Mouse (Mus musculus) liver, embryonic 15.5 days (tissue): ENCODE data around the gene Farsa. TPM values are rescaled to one million over a fixed set of nuclear protein-coding genes. Genes with fewer than 3 reads are reported as not detected.
A peak's percentile ranks its signal among the peaks of the same experiment; 100 is the strongest.

Experiments
- ATAC-seq: fragments of 200-750 bp; cut with Nextera tagmentation; 2 replicates; pipeline ENCODE4 v1.8.0; 2017; ENCODE audit warnings: moderate number of reproducible peaks, mild to moderate bottlenecking, moderate library complexity; ENCODE audit not compliant: insufficient read depth
- H3K27ac ChIP-seq: fragments of 300-500 bp; sonication (generic); replicated peaks from 2 replicates; pipeline ENCODE4 v1.5.1; 2015; ENCODE audit warnings: mild to moderate bottlenecking, inconsistent platforms
- H3K27me3 ChIP-seq: fragments of 300-500 bp; sonication (generic); 2 replicates; pipeline ENCODE4 v1.6.1; 2015; ENCODE audit warnings: mild to moderate bottlenecking, inconsistent platforms
- H3K36me3 ChIP-seq: fragments of 300-500 bp; sonication (generic); replicated peaks from 2 replicates; pipeline ENCODE4 v1.6.1; 2015; ENCODE audit warnings: moderate library complexity, mild to moderate bottlenecking, inconsistent platforms
- H3K4me1 ChIP-seq: fragments of 300-500 bp; sonication (generic); replicated peaks from 2 replicates; pipeline ENCODE4 v1.6.1; 2015; ENCODE audit warnings: inconsistent platforms
- H3K4me2 ChIP-seq: fragments of 300-500 bp; sonication (generic); 2 replicates; pipeline ENCODE4 v1.6.1; 2015; ENCODE audit warnings: moderate library complexity, mild to moderate bottlenecking, inconsistent platforms
- H3K4me3 ChIP-seq: fragments of 300-500 bp; sonication (generic); replicated peaks from 2 replicates; pipeline ENCODE4 v1.5.1; 2015; ENCODE audit warnings: mild to moderate bottlenecking, inconsistent platforms
- H3K9ac ChIP-seq: fragments of 300-500 bp; sonication (generic); 2 replicates; pipeline ENCODE4 v1.6.1; 2015; ENCODE audit warnings: moderate library complexity, mild to moderate bottlenecking, inconsistent platforms
- H3K9me3 ChIP-seq: fragments of 300-500 bp; sonication (generic); replicated peaks from 2 replicates; pipeline ENCODE4 v1.6.1; 2016; ENCODE audit warnings: inconsistent platforms
- WGBS: fragments of 180-500 bp; shearing (Covaris S2); methylation state at CpG from one replicate; pipeline ENCODE4 v1.1.7; 2015; ENCODE audit warnings: mixed read lengths; ENCODE audit not compliant: insufficient replicate concordance; 5-methylcytosine and 5-hydroxymethylcytosine counted together
- polyA plus RNA-seq: library from polyadenylated mRNA; unstranded; fragments of >200 nt; fragmentation: Nextera tagmentation; extraction: Ambion mirVana; gene quantifications from 2 replicates; pipeline ENCODE4 v1.2.1, GENCODE M21; 2015

Gene Farsa
- polyA plus RNA-seq, 1 experiment from 2014 or later = 58.8 TPM

GRCm38 (mm10) chr8:84884728-84885127 lies 27.9 kb downstream of the Farsa start:
- no peaks in the 10 kb centered on the region for H3K9me3 ChIP-seq
- H3K9ac ChIP-seq = no peak overlapping the region
- ATAC-seq = no peak
- H3K4me1 ChIP-seq = peaks cover 14% of the 10 kb centered on the region
- H3K27me3 ChIP-seq = no peaks in the 10 kb centered on the region
- peaks cover 56% of the 10 kb centered on the region for H3K36me3 ChIP-seq
- H3K27ac ChIP-seq = no peak overlapping the region; the same call in 1 of the 2 replicates
- H3K4me3 ChIP-seq = no peak overlapping the region
- WGBS = 47% methylated on average over 4 of the region's 4 CpGs
- H3K4me2 ChIP-seq = no peak overlapping the region

GRCm38 (mm10) chr8:84888280-84888679 lies 31.5 kb downstream of the Farsa start:
- ATAC-seq = no peak
- Histone ChIP-seq H3K4me2 (no peak overlapping the region), H3K4me3 (no peak overlapping the region), H3K9ac (no peak overlapping the region), H3K27ac (no peak overlapping the region), H3K9me3 (no peaks in the 10 kb centered on the region), H3K36me3 (peaks cover 72% of the 10 kb centered on the region), H3K4me1 (peaks cover 34% of the 10 kb centered on the region), H3K27me3 (no peaks in the 10 kb centered on the region)
- 79% methylated on average over 3 of the region's 3 CpGs for WGBS

DNA sequence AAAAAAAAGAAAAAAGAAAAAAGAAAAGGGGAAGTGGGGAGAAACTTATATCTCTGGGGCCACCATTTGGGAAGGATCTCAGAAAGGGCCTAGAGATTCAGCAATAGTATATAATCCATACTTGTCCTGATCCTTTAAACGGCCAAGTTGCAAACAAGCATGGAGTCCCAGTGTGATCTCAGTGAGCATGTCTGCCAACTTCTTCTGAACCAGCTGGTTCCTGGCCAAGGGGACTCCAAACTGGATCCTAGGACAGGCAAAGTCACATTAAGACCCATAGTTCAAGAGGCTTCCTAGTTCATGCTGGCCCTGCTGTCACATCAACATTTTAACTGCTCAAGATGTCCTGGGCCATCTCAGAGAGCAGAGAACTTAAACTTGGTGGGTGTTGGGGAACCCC lies 32.4 kb downstream of the Farsa start:
- H3K27me3 ChIP-seq = no peaks in the 10 kb centered on the region
- ATAC-seq = no peak
- H3K4me1 ChIP-seq = peaks cover 41% of the 10 kb centered on the region
- H3K4me3 ChIP-seq = no peak overlapping the region
- H3K27ac ChIP-seq = peak overlapping the region; percentile 35; the same call in 1 of the 2 replicates
- WGBS = 82% methylated on average over 1 of the region's 1 CpGs
- no peak overlapping the region for H3K4me2 ChIP-seq
- H3K9ac ChIP-seq = no peak overlapping the region
- H3K36me3 ChIP-seq = peaks cover 70% of the 10 kb centered on the region
- no peaks in the 10 kb centered on the region for H3K9me3 ChIP-seq

- H3K27me3 ChIP-seq = no peaks in the 10 kb centered on the region
- ATAC-seq = peak; percentile 41
- H3K27ac ChIP-seq = peak overlapping the region; percentile 89
- peaks cover 47% of the 10 kb centered on the region for H3K4me1 ChIP-seq
- H3K4me3 ChIP-seq = peak overlapping the region; percentile 85
- WGBS = 13% methylated on average over 31 of the region's 31 CpGs
- no peaks in the 10 kb centered on the region for H3K9me3 ChIP-seq
- H3K9ac ChIP-seq = peak overlapping the region; percentile 85
- H3K4me2 ChIP-seq = peak overlapping the region; percentile 95
- peaks cover 32% of the 10 kb centered on the region for H3K36me3 ChIP-seq
Observed at GRCm38 (mm10) chr8:84892993-84893708, 36.4 kb downstream of the Farsa start.

DNA sequence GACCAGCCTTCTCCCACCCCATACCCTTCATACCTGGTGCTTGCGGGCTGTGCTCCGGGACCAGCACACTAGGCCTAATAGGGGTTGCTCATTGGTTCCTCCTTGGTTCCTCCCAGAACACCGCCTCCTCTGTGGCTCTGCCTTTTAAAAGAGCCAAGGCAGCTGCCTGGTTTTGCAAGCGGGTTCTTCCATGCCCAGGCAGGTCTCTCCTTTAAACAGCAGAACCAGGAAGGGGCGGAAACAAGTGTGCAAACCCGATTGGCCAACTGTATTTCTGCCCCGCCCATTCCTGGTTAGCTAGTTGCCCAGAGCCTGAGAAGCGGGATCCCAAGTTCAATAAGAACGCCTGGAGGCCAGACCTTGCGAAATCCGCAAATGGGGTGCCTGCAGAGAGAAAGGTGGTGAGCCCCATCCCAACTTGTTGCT lies 36.9 kb downstream of the Farsa start, which contains the start of gene Gcdh:
Gene Gcdh, minus strand, starts transcription at position 213 of the 426 bp plus-strand sequence.
- Histone ChIP-seq H3K36me3 (peaks cover 26% of the 10 kb centered on the region), H3K4me2 (peak within 1 kb of the TSS; percentile 95), H3K4me1 (peaks cover 51% of the 10 kb centered on the region), H3K27me3 (no peaks in the 10 kb centered on the region), H3K9me3 (no peaks in the 10 kb centered on the region), H3K27ac (peak within 1 kb of the TSS; percentile 89), H3K4me3 (peak within 1 kb of the TSS; percentile 85), H3K9ac (peak within 1 kb of the TSS; percentile 85)
- under 1% methylated on average over 11 of the region's 11 CpGs for WGBS
- ATAC-seq = peak; percentile 97

DNA sequence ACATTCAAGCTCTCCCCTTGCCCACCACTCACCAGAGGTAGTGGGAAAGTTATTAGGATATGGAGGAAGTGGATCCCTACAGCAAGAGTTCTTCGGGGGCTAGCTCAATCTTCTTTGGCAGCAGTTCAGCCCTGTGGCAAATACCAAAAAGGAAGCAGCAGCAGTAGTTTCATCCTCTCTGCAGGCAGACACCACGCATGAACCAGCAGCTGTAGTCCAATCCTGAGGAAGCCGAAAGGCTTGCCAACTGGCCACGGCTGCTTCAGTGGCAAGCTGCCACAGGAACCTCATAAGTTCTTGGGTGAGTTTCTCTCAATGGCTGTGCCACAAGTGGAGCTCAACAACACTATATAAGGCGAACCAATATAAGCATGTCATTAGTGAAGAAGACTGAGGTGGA lies 39.2 kb downstream of the Farsa start:
- no peak overlapping the region for H3K9ac ChIP-seq
- peaks cover 10% of the 10 kb centered on the region for H3K36me3 ChIP-seq
- peaks cover 74% of the 10 kb centered on the region for H3K4me1 ChIP-seq
- no peaks in the 10 kb centered on the region for H3K9me3 ChIP-seq
- WGBS = 81% methylated on average over 5 of the region's 5 CpGs
- no peaks in the 10 kb centered on the region for H3K27me3 ChIP-seq
- H3K27ac ChIP-seq = no peak overlapping the region
- no peak overlapping the region for H3K4me3 ChIP-seq
- no peak for ATAC-seq
- no peak overlapping the region for H3K4me2 ChIP-seq

DNA sequence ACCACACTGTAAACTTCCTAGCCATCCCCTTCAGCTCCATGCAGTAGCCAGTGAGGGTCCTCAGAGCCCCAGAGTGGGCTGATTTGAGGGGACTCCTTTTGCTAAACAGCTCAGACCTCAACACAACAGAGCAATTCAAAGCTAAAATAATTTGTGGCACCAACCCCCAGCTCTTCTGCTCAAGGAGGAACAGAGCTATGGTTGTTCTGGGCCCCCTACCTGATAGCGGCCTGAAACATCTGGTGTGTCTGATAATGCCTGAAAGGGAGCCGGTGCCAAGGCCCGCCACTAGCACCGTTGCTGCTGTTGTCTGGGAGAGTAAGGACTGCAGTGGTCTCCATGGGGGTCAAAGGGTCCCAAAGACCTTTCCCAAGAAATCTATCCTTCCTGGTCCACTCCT lies 44.3 kb downstream of the Farsa start:
- no peaks in the 10 kb centered on the region for H3K9me3 ChIP-seq
- H3K9ac ChIP-seq = peak overlapping the region; percentile 97
- peaks cover 27% of the 10 kb centered on the region for H3K36me3 ChIP-seq
- H3K4me1 ChIP-seq = peaks cover 65% of the 10 kb centered on the region
- H3K27me3 ChIP-seq = no peaks in the 10 kb centered on the region
- peak overlapping the region; percentile 92 for H3K4me2 ChIP-seq
- peak overlapping the region; percentile 88 for H3K4me3 ChIP-seq
- ATAC-seq = peak; percentile 81
- H3K27ac ChIP-seq = peak overlapping the region; percentile 99
- WGBS = 11% methylated on average over 4 of the region's 4 CpGs

DNA sequence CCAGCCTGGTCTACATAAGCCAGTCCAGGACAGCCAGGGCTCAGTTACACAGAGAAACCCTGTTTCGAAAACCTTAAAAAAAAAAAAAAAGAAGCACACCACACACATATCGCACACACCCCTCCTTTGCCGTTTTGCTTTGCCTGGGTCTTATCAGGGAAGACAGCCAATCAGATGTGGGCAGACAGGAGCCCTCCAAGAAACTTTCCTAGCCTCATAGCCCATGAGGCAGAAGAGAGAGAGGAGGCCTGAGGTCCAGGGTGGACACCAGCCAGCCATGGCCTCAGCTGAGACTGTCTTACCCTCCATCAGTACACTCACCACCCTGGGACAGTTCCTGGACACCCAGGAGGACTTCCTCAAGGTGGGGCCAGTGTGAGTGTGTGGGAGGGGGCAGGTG lies 45.0 kb downstream of the Farsa start, which contains the start of gene Klf1:
Gene Klf1, plus strand, starts transcription at position 177 of the 400 bp plus-strand sequence.
- no peaks in the 10 kb centered on the region for H3K27me3 ChIP-seq
- ATAC-seq = peak; percentile 66
- peaks cover 34% of the 10 kb centered on the region for H3K36me3 ChIP-seq
- H3K27ac ChIP-seq = peak within 1 kb of the TSS; percentile 99
- 16% methylated on average over 3 of the region's 3 CpGs for WGBS
- peak within 1 kb of the TSS; percentile 97 for H3K9ac ChIP-seq
- H3K4me2 ChIP-seq = peak within 1 kb of the TSS; percentile 92
- H3K9me3 ChIP-seq = no peaks in the 10 kb centered on the region
- H3K4me3 ChIP-seq = peak within 1 kb of the TSS; percentile 88
- H3K4me1 ChIP-seq = peaks cover 72% of the 10 kb centered on the region

DNA sequence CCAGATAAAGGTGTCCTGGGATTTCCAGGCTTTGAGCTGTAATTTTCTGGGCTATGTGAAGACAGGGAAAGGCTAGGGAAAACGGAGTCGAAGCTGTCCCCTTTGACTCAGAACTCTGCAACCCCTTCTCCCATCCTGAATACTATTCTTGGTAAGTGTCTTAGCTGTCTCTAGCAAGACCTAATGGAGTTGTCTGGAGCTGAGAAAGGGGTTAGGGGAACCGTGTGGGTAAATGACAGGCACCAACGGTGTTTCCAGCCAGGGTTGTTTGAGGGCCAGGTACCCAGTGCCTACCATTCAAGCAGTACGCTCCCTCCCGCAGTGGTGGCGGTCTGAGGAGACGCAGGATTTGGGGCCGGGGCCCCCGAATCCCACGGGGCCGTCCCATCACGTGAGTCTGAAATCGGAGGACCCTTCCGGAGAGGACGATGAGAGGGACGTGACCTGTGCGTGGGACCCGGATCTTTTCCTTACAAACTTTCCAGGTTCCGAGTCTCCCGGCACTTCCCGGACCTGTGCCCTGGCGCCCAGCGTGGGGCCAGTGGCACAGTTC lies 45.7 kb downstream of the Farsa start:
- Histone ChIP-seq H3K9me3 (no peaks in the 10 kb centered on the region), H3K4me3 (peak overlapping the region; percentile 88), H3K4me1 (peaks cover 76% of the 10 kb centered on the region), H3K9ac (peak overlapping the region; percentile 97), H3K4me2 (peak overlapping the region; percentile 92), H3K27ac (peak overlapping the region; percentile 99), H3K36me3 (peaks cover 41% of the 10 kb centered on the region), H3K27me3 (no peaks in the 10 kb centered on the region)
- WGBS = 1% methylated on average over 24 of the region's 24 CpGs
- ATAC-seq = no peak

DNA sequence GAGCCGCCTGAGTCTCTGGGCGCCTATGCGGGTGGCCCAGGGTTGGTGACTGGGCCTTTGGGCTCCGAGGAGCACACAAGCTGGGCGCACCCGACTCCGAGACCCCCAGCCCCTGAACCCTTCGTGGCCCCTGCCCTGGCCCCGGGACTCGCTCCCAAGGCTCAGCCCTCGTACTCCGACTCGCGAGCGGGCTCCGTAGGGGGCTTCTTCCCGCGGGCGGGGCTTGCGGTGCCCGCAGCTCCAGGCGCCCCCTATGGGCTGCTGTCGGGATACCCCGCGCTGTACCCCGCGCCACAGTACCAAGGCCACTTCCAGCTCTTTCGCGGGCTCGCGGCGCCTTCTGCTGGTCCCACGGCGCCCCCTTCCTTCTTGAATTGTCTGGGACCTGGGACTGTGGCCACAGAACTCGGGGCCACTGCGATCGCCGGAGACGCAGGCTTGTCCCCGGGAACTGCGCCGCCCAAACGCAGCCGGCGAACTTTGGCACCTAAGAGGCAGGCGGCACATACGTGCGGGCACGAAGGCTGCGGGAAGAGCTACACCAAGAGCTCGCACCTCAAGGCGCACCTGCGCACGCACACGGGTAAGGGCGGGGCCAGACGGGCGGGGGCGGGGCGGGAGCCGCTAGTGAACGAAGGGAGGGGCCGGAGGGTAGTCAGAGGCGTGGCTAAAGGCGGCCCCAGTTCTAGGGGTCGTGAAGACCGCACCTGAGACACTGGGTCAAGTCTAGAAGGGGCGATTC lies 46.3 kb downstream of the Farsa start:
- peak overlapping the region; percentile 97 for H3K9ac ChIP-seq
- H3K4me3 ChIP-seq = peak overlapping the region; percentile 88
- H3K27me3 ChIP-seq = no peaks in the 10 kb centered on the region
- H3K9me3 ChIP-seq = no peaks in the 10 kb centered on the region
- peak overlapping the region; percentile 92 for H3K4me2 ChIP-seq
- WGBS = under 1% methylated on average over 68 of the region's 68 CpGs
- peak; percentile 71 for ATAC-seq
- peak overlapping the region; percentile 99 for H3K27ac ChIP-seq
- H3K4me1 ChIP-seq = peaks cover 76% of the 10 kb centered on the region
- H3K36me3 ChIP-seq = peaks cover 43% of the 10 kb centered on the region

DNA sequence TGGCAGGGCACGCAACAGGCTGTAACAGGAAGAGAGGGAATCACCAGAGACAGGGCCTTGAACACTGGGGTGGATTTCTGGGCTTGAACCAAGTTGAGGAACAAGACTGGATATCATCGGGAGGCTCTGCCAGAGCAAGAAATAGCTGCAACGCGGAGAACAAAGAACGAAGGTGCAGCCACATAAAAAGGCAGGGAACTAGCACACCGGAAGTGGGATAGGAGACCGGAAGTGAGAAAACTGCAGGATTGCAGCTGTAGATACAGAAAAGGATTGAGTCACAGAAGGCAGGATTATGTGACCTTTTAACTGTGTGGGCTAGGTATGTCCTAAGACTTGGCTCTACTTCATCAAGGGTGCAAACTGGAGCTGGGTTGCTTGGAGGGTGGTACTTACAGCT lies 47.6 kb downstream of the Farsa start:
- peak overlapping the region; percentile 88 for H3K27ac ChIP-seq
- peaks cover 43% of the 10 kb centered on the region for H3K36me3 ChIP-seq
- 83% methylated on average over 7 of the region's 7 CpGs for WGBS
- ATAC-seq = no peak
- 0 out of 2 replicates have a peak, but pooled peaks cover under 1% of the 10 kb centered on the region for H3K27me3 ChIP-seq
- H3K4me2 ChIP-seq = peak overlapping the region; percentile 92
- H3K4me1 ChIP-seq = peaks cover 76% of the 10 kb centered on the region
- peak overlapping the region; percentile 88 for H3K4me3 ChIP-seq
- H3K9ac ChIP-seq = 0 out of 2 replicates have a peak overlapping the region, but pooled peaks have one; percentile 16
- no peaks in the 10 kb centered on the region for H3K9me3 ChIP-seq
